Mouse (Mus musculus): ENCODE data around the gene Olfr113. TPM values are rescaled to one million over a fixed set of nuclear protein-coding genes. Genes with fewer than 3 reads are reported as not detected.

Olfr113 gene
- polyA plus RNA-seq, 1 experiment from 2014 or later, result not detected

Other genes starting within 250 kb of the Olfr113 start
- gene Olfr103, start 238.0 kb downstream of the Olfr113 start, polyA plus RNA-seq (2016; fragmentation: Nextera tagmentation; extraction: Ambion mirVana), result not detected in 2 replicates
- not detected in 2 replicates for gene Olfr104-ps, start 218.1 kb downstream of the Olfr113 start, polyA plus RNA-seq (2016; fragmentation: Nextera tagmentation; extraction: Ambion mirVana)
- not detected in 2 replicates for gene Olfr105-ps, start 198.6 kb downstream of the Olfr113 start, polyA plus RNA-seq (2016; fragmentation: Nextera tagmentation; extraction: Ambion mirVana)
- gene Olfr106-ps, start 187.3 kb downstream of the Olfr113 start, polyA plus RNA-seq (2016; fragmentation: Nextera tagmentation; extraction: Ambion mirVana), result not detected in 2 replicates
- not detected in 2 replicates for gene Olfr107, start 178.4 kb downstream of the Olfr113 start, polyA plus RNA-seq (2016; fragmentation: Nextera tagmentation; extraction: Ambion mirVana)
- gene Olfr108, start 132.2 kb downstream of the Olfr113 start, polyA plus RNA-seq (2016; fragmentation: Nextera tagmentation; extraction: Ambion mirVana), result not detected in 2 replicates
- gene Olfr109, start 118.7 kb downstream of the Olfr113 start, polyA plus RNA-seq (2016; fragmentation: Nextera tagmentation; extraction: Ambion mirVana), result not detected in 2 replicates
- not detected in 2 replicates for gene H2-M2, start 94.1 kb downstream of the Olfr113 start, polyA plus RNA-seq (2016; fragmentation: Nextera tagmentation; extraction: Ambion mirVana)
- gene Olfr110, start 85.2 kb downstream of the Olfr113 start, polyA plus RNA-seq (2016; fragmentation: Nextera tagmentation; extraction: Ambion mirVana), result not detected in 2 replicates
- not detected in 2 replicates for gene Olfr111, start 69.6 kb downstream of the Olfr113 start, polyA plus RNA-seq (2016; fragmentation: Nextera tagmentation; extraction: Ambion mirVana)
- not detected in 2 replicates for gene Olfr112, start 8.2 kb downstream of the Olfr113 start, polyA plus RNA-seq (2016; fragmentation: Nextera tagmentation; extraction: Ambion mirVana)
- not detected in 2 replicates for gene Olfr114, start 15.1 kb upstream of the Olfr113 start, polyA plus RNA-seq (2016; fragmentation: Nextera tagmentation; extraction: Ambion mirVana)
- not detected in 2 replicates for gene Olfr115, start 49.4 kb upstream of the Olfr113 start, polyA plus RNA-seq (2016; fragmentation: Nextera tagmentation; extraction: Ambion mirVana)
- gene Olfr116, start 49.5 kb upstream of the Olfr113 start, polyA plus RNA-seq (2016; fragmentation: Nextera tagmentation; extraction: Ambion mirVana), result not detected in 2 replicates
- not detected in 2 replicates for gene Olfr117, start 86.1 kb upstream of the Olfr113 start, polyA plus RNA-seq (2016; fragmentation: Nextera tagmentation; extraction: Ambion mirVana)
- gene Olfr118, start 89.3 kb upstream of the Olfr113 start, polyA plus RNA-seq (2016; fragmentation: Nextera tagmentation; extraction: Ambion mirVana), result not detected in 2 replicates
- gene Olfr119, start 118.9 kb upstream of the Olfr113 start, polyA plus RNA-seq (2016; fragmentation: Nextera tagmentation; extraction: Ambion mirVana), result not detected in 2 replicates
- not detected in 2 replicates for gene Olfr120, start 144.1 kb upstream of the Olfr113 start, polyA plus RNA-seq (2016; fragmentation: Nextera tagmentation; extraction: Ambion mirVana)
- not detected in 2 replicates for gene Olfr121, start 171.2 kb upstream of the Olfr113 start, polyA plus RNA-seq (2016; fragmentation: Nextera tagmentation; extraction: Ambion mirVana)
- gene Olfr122, start 190.9 kb upstream of the Olfr113 start, polyA plus RNA-seq (2016; fragmentation: Nextera tagmentation; extraction: Ambion mirVana), result not detected in 2 replicates
- not detected in 2 replicates for gene Olfr123, start 215.9 kb upstream of the Olfr113 start, polyA plus RNA-seq (2016; fragmentation: Nextera tagmentation; extraction: Ambion mirVana)
- not detected in 2 replicates for gene Olfr124, start 222.2 kb upstream of the Olfr113 start, polyA plus RNA-seq (2016; fragmentation: Nextera tagmentation; extraction: Ambion mirVana)

All from embryonic facial prominence, embryonic 10.5 days (tissue).